ENCODE assay signal across 7 mouse cellular contexts in the genomic region with DNA sequence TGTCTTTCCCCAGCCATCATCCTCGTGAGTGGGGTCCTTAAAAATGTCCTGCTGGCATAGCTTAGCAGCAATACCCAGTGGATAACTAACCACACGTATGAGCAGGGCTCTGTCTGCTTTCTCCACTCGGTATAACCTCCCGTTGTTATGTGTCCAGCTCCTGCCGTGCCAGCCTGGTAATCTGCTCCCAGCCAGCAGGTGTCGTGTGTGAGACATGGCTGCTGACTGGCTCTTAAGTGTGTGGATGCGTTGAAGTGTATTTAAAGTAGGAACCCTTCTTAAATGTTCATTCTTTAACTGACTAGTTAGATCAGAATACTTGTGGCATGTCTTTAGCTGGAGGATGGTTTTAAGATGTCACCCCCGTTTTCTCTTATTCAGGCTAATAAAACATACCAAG.
DNase-seq lines count a peak whose midpoint lies in the region; ATAC-seq and TF ChIP-seq lines count a peak whose summit lies in the region.

No protein-coding gene starts in this region.

- no peak overlapping the region for H3K4me3 ChIP-seq in MEL (ENCODE audit: control insufficient read depth in 1 of 2, insufficient read depth in 1 of 2, low read depth in 2 of 2, low read length in 2 of 2)
- no peak overlapping the region for H3K4me3 ChIP-seq in hindbrain, embryonic 14.5 days (replicated peaks; ENCODE audit: low read length)

- no peak overlapping the region for H3K4me2 ChIP-seq in hindbrain, embryonic 14.5 days (replicated peaks)

- TF ChIP-seq POLR2A in MEL (IDR thresholded peaks at IDR 0.05; ENCODE audit: control insufficient read depth in 1 of 2, insufficient read depth in 1 of 2, low read depth in 1 of 2, low read length in 2 of 2, poor library complexity in 1 of 2), result no peak

- no peak overlapping the region for H3K9ac ChIP-seq in MEL (ENCODE audit: control insufficient read depth, low read depth, low read length, poor library complexity, severe bottlenecking)
- H3K9ac ChIP-seq in hindbrain, embryonic 14.5 days, result no peak overlapping the region

- peak; percentile 90; the same call in 1 of the 2 replicates for ATAC-seq in hindbrain, embryonic 14.5 days (ENCODE audit: low FRiP score)
- ATAC-seq in megakaryocyte progenitor cell, adult 5-6 weeks (replicated peaks; ENCODE audit: poor library complexity), result peak; percentile 99

- H3K79me2 ChIP-seq in MEL (ENCODE audit: control insufficient read depth, insufficient read depth, low read length, poor library complexity), result no peaks in the 10 kb centered on the region

- peak; percentile 55 for TF ChIP-seq RAD21 in MEL (IDR thresholded peaks at IDR 0.05; ENCODE audit: low read depth, low read length)

- no peaks in the 10 kb centered on the region for H3K4me1 ChIP-seq in MEL (ENCODE audit: control insufficient read depth in 1 of 2, insufficient read depth in 2 of 2, low read length in 2 of 2)
- no peaks in the 10 kb centered on the region for H3K4me1 ChIP-seq in hindbrain, embryonic 14.5 days (replicated peaks; ENCODE audit: control insufficient read depth, insufficient read depth, low read length)

- peak; percentile 23 for DNase-seq in MEL (ENCODE audit: low read depth, low spot score)
- DNase-seq in brain, adult 2 months (ENCODE audit: low read depth, low spot score), result peak; percentile 90
- peak; percentile 65 for DNase-seq in fibroblast of lung, adult 2 months (ENCODE audit: low read depth)
- peak; percentile 80 for DNase-seq in hindbrain, embryonic 14.5 days (ENCODE audit: low spot score)
- DNase-seq in layer of hippocampus, postnatal 36 days, result peak; percentile 50 to 61
- DNase-seq in right cerebral cortex, postnatal 10 days (ENCODE audit: low spot score in 2 of 2), result peak; percentile 76 to 81

- H3K27ac ChIP-seq in MEL (ENCODE audit: control insufficient read depth, low read depth, low read length), result no peak overlapping the region
- H3K27ac ChIP-seq in hindbrain, embryonic 14.5 days, result no peak overlapping the region

- H3K36me3 ChIP-seq in MEL (ENCODE audit: control insufficient read depth in 1 of 2, insufficient read depth in 2 of 2, low read length in 2 of 2), result no peaks in the 10 kb centered on the region
- H3K36me3 ChIP-seq in hindbrain, embryonic 14.5 days (replicated peaks; ENCODE audit: control insufficient read depth, insufficient read depth), result no peaks in the 10 kb centered on the region

- no peak for TF ChIP-seq EP300 in MEL (IDR thresholded peaks at IDR 0.05; ENCODE audit: low read depth in 1 of 2, low read length in 2 of 2)

- peak; percentile 39 to 59 (median 54) for TF ChIP-seq CTCF in MEL (IDR thresholded peaks at IDR 0.05 in 2 of 3, conservative IDR thresholded peaks at IDR 0.05 in 1 of 3; ENCODE audit: control insufficient read depth in 1 of 3, insufficient read depth in 1 of 3, low read depth in 2 of 3, low read length in 3 of 3, poor library complexity in 1 of 3, severe bottlenecking in 1 of 3)

- no peaks in the 10 kb centered on the region for H3K27me3 ChIP-seq in MEL (ENCODE audit: control insufficient read depth in 1 of 2, insufficient read depth in 2 of 2, low read length in 2 of 2)
- H3K27me3 ChIP-seq in hindbrain, embryonic 14.5 days (ENCODE audit: control insufficient read depth, insufficient read depth, low read length), result no peaks in the 10 kb centered on the region

- H3K9me3 ChIP-seq in MEL (replicated peaks; ENCODE audit: insufficient read depth, low read length), result no peaks in the 10 kb centered on the region
- H3K9me3 ChIP-seq in hindbrain, embryonic 14.5 days (ENCODE audit: control insufficient read depth, low read length), result no peaks in the 10 kb centered on the region

- 48% methylated on average over 8 of the region's 8 CpGs for WGBS in hindbrain, embryonic 14.5 days

TF ChIP-seq in MEL, 35 proteins besides CTCF, POLR2A, EP300 and RAD21:
- TF ChIP-seq SMC3 (IDR thresholded peaks at IDR 0.05; ENCODE audit: low read depth, low read length) (peak; percentile 79), MYC (IDR thresholded peaks at IDR 0.05; ENCODE audit: low read depth, low read length) (no peak), CHD1 (IDR thresholded peaks at IDR 0.05; ENCODE audit: low read depth, low read length) (no peak), ELF1 (IDR thresholded peaks at IDR 0.05; ENCODE audit: low read depth, low read length) (no peak), ZC3H11A (IDR thresholded peaks at IDR 0.05; ENCODE audit: low read depth, low read length) (0 out of 2 replicates have a peak, but pooled peaks have one; percentile 28), ETS1 (IDR thresholded peaks at IDR 0.05; ENCODE audit: low read depth, low read length) (no peak)

Comparison
In these comparisons a context has a peak if more than half of its experiments do, and no peak if none do; other contexts are left out.
1. DNase-seq: peak in every context shown above with its lines; median percentile 90 in brain, adult 2 months; 80 in hindbrain, embryonic 14.5 days; 78 in right cerebral cortex, postnatal 10 days; 65 in fibroblast of lung, adult 2 months; 56 in layer of hippocampus, postnatal 36 days; 23 in MEL.